Comparison of ENCODE assay signal across 24 mouse cellular contexts in genomic region chr5:142648162-142648561, GRCm38 (mm10). TPM values are rescaled to one million over a fixed set of nuclear protein-coding genes. Genes with fewer than 3 reads are reported as not detected.
DNase-seq lines count a peak whose midpoint lies in the region; ATAC-seq and TF ChIP-seq lines count a peak whose summit lies in the region.
"Had no signal": no experiment of that assay in that cellular context is flagged by ENCODE, and none has a peak within 500 bp of the region (broad histone marks: within the 10 kb centered on the region; RNA-seq: fewer than 3 reads in every experiment).

No protein-coding gene starts in this region.

- ATAC-seq in embryonic facial prominence, embryonic 13.5 days (ENCODE audit: insufficient number of reproducible peaks, insufficient read depth, low FRiP score, low TSS enrichment, low read depth), result 0 out of 2 replicates have a peak, but pooled peaks have one; percentile 59
- no peak for ATAC-seq in liver, postnatal 0 days
- peak; percentile 15; the same call in 1 of the 2 replicates for ATAC-seq in embryonic facial prominence, embryonic 14.5 days (ENCODE audit: low read depth)
- ATAC-seq in liver, embryonic 12.5 days, result peak; percentile 8
- ATAC-seq: forebrain, embryonic 13.5 days; intestine, embryonic 15.5 days; midbrain, embryonic 16.5 days had no signal

- H3K36me3 ChIP-seq in embryonic facial prominence, embryonic 13.5 days, result peaks cover 24% of the 10 kb centered on the region
- peaks cover 42% of the 10 kb centered on the region for H3K36me3 ChIP-seq in embryonic facial prominence, embryonic 10.5 days (replicated peaks)
- H3K36me3 ChIP-seq in liver, postnatal 0 days (replicated peaks; ENCODE audit: insufficient read depth, low read length), result peaks cover 12% of the 10 kb centered on the region; the same call in 1 of the 2 replicates
- peaks cover 16% of the 10 kb centered on the region for H3K36me3 ChIP-seq in embryonic facial prominence, embryonic 14.5 days (ENCODE audit: control insufficient read depth, insufficient read depth, low read length)
- H3K36me3 ChIP-seq in liver, embryonic 12.5 days, result peaks cover 34% of the 10 kb centered on the region
- H3K36me3 ChIP-seq in limb, embryonic 10.5 days, result peaks cover 45% of the 10 kb centered on the region

- H3K9ac ChIP-seq in embryonic facial prominence, embryonic 13.5 days, result no peak overlapping the region
- no peak overlapping the region for H3K9ac ChIP-seq in liver, postnatal 0 days (replicated peaks)
- no peak overlapping the region for H3K9ac ChIP-seq in embryonic facial prominence, embryonic 14.5 days (ENCODE audit: low read depth, low read length)
- peak overlapping the region; percentile 39 for H3K9ac ChIP-seq in liver, embryonic 12.5 days
- H3K9ac ChIP-seq: forebrain, embryonic 13.5 days; heart, embryonic 13.5 days; hindbrain, embryonic 14.5 days; intestine, embryonic 15.5 days; lung, embryonic 15.5 days had no signal

- H3K27ac ChIP-seq in embryonic facial prominence, embryonic 13.5 days, result peak overlapping the region; percentile 28; the same call in 1 of the 2 replicates
- no peak overlapping the region for H3K27ac ChIP-seq in embryonic facial prominence, embryonic 10.5 days (replicated peaks)
- no peak overlapping the region for H3K27ac ChIP-seq in liver, postnatal 0 days (ENCODE audit: low read depth)
- H3K27ac ChIP-seq in embryonic facial prominence, embryonic 14.5 days (replicated peaks; ENCODE audit: low read depth, low read length), result no peak overlapping the region
- peak overlapping the region; percentile 96 for H3K27ac ChIP-seq in liver, embryonic 12.5 days
- H3K27ac ChIP-seq in limb, embryonic 10.5 days, result no peak overlapping the region
- H3K27ac ChIP-seq: forebrain, embryonic 13.5 days; heart, embryonic 13.5 days; hindbrain, embryonic 14.5 days; intestine, embryonic 15.5 days; lung, embryonic 15.5 days had no signal

- no peak overlapping the region for H3K4me3 ChIP-seq in embryonic facial prominence, embryonic 13.5 days
- no peak overlapping the region for H3K4me3 ChIP-seq in embryonic facial prominence, embryonic 10.5 days
- no peak overlapping the region for H3K4me3 ChIP-seq in liver, postnatal 0 days (ENCODE audit: low read depth, low read length)
- H3K4me3 ChIP-seq in embryonic facial prominence, embryonic 14.5 days (ENCODE audit: low read depth, low read length), result no peak overlapping the region
- no peak overlapping the region for H3K4me3 ChIP-seq in liver, embryonic 12.5 days
- H3K4me3 ChIP-seq in limb, embryonic 10.5 days, result no peak overlapping the region
- H3K4me3 ChIP-seq: forebrain, embryonic 13.5 days; heart, embryonic 13.5 days; intestine, embryonic 15.5 days; lung, embryonic 15.5 days; megakaryocyte, embryonic 14.5 days had no signal

- TF ChIP-seq EP300 in liver, postnatal 0 days (IDR thresholded peaks at IDR 0.05; ENCODE audit: low read depth), result no peak

- H3K27me3 ChIP-seq in embryonic facial prominence, embryonic 13.5 days, result no peaks in the 10 kb centered on the region
- no peaks in the 10 kb centered on the region for H3K27me3 ChIP-seq in embryonic facial prominence, embryonic 10.5 days (replicated peaks; ENCODE audit: low read depth, poor library complexity, severe bottlenecking)
- no peaks in the 10 kb centered on the region for H3K27me3 ChIP-seq in liver, postnatal 0 days (ENCODE audit: insufficient read depth, low read length)
- H3K27me3 ChIP-seq in embryonic facial prominence, embryonic 14.5 days (replicated peaks; ENCODE audit: control insufficient read depth, insufficient read depth, low read length), result no peaks in the 10 kb centered on the region
- no peaks in the 10 kb centered on the region for H3K27me3 ChIP-seq in liver, embryonic 12.5 days (replicated peaks)
- no peaks in the 10 kb centered on the region for H3K27me3 ChIP-seq in limb, embryonic 10.5 days (ENCODE audit: low read depth, poor library complexity, severe bottlenecking)
- H3K27me3 ChIP-seq: forebrain, embryonic 13.5 days; heart, embryonic 13.5 days; intestine, embryonic 15.5 days; lung, embryonic 15.5 days; megakaryocyte, embryonic 14.5 days had no signal

- 70% methylated on average over 7 of the region's 7 CpGs for WGBS in embryonic facial prominence, embryonic 13.5 days
- 81% methylated on average over 7 of the region's 7 CpGs for whole genome bisulfite sequencing in embryonic facial prominence, embryonic 10.5 days
- 75% methylated on average over 7 of the region's 7 CpGs for WGBS in liver, postnatal 0 days (ENCODE audit: insufficient replicate concordance)
- WGBS in embryonic facial prominence, embryonic 14.5 days, result 65% methylated on average over 7 of the region's 7 CpGs
- 73% methylated on average over 7 of the region's 7 CpGs for WGBS in liver, embryonic 12.5 days (ENCODE audit: insufficient replicate concordance)
- 89% methylated on average over 7 of the region's 7 CpGs for WGBS in limb, embryonic 10.5 days

- no peaks in the 10 kb centered on the region for H3K9me3 ChIP-seq in embryonic facial prominence, embryonic 13.5 days
- no peaks in the 10 kb centered on the region for H3K9me3 ChIP-seq in embryonic facial prominence, embryonic 10.5 days
- H3K9me3 ChIP-seq in liver, postnatal 0 days (ENCODE audit: low read length), result no peaks in the 10 kb centered on the region
- no peaks in the 10 kb centered on the region for H3K9me3 ChIP-seq in embryonic facial prominence, embryonic 14.5 days (ENCODE audit: control insufficient read depth, low read length)
- no peaks in the 10 kb centered on the region for H3K9me3 ChIP-seq in liver, embryonic 12.5 days (replicated peaks)
- no peaks in the 10 kb centered on the region for H3K9me3 ChIP-seq in limb, embryonic 10.5 days (replicated peaks)
- H3K9me3 ChIP-seq: forebrain, embryonic 13.5 days; intestine, embryonic 15.5 days; lung, embryonic 15.5 days; megakaryocyte, embryonic 14.5 days had no signal

- H3K4me2 ChIP-seq in embryonic facial prominence, embryonic 13.5 days, result no peak overlapping the region
- H3K4me2 ChIP-seq in liver, postnatal 0 days (ENCODE audit: low read depth, low read length), result no peak overlapping the region
- H3K4me2 ChIP-seq in embryonic facial prominence, embryonic 14.5 days (ENCODE audit: low read depth, low read length), result no peak overlapping the region
- peak overlapping the region; percentile 36 for H3K4me2 ChIP-seq in liver, embryonic 12.5 days
- H3K4me2 ChIP-seq: forebrain, embryonic 13.5 days; heart, embryonic 13.5 days; hindbrain, embryonic 14.5 days; intestine, embryonic 15.5 days; lung, embryonic 15.5 days had no signal

- H3K4me1 ChIP-seq in embryonic facial prominence, embryonic 13.5 days, result peaks cover 20% of the 10 kb centered on the region
- peaks cover 13% of the 10 kb centered on the region for H3K4me1 ChIP-seq in embryonic facial prominence, embryonic 10.5 days
- H3K4me1 ChIP-seq in liver, postnatal 0 days (ENCODE audit: insufficient read depth), result peaks cover 38% of the 10 kb centered on the region
- H3K4me1 ChIP-seq in embryonic facial prominence, embryonic 14.5 days (ENCODE audit: control insufficient read depth, insufficient read depth, low read length), result no peaks in the 10 kb centered on the region
- peaks cover 69% of the 10 kb centered on the region for H3K4me1 ChIP-seq in liver, embryonic 12.5 days
- H3K4me1 ChIP-seq in limb, embryonic 10.5 days, result peaks cover 11% of the 10 kb centered on the region
- H3K4me1 ChIP-seq: forebrain, embryonic 13.5 days; lung, embryonic 15.5 days had no signal

- no peak for DNase-seq in embryonic facial prominence, embryonic 10.5 days (ENCODE audit: low spot score)
- DNase-seq in liver, result peak; percentile 23
- DNase-seq in liver, postnatal 0 days, result no peak
- DNase-seq in embryonic facial prominence, embryonic 14.5 days (ENCODE audit: low spot score), result peak; percentile 41
- no peak for DNase-seq in limb, embryonic 10.5 days (ENCODE audit: low spot score)
- no peak for DNase-seq in heart, adult 9 months (ENCODE audit: low spot score in 2 of 2)
- DNase-seq: adrenal gland, postnatal 10 days; cerebellum, adult 8-10 months; cerebellum, postnatal 36 days; embryo, embryonic 11 days; heart, postnatal 14 days; kidney, adult 8-10 months; kidney, postnatal 10 days; lung, postnatal 36 days; thymus, adult 2 months had no signal

- TF ChIP-seq CTCF in liver, postnatal 0 days (IDR thresholded peaks at IDR 0.05; ENCODE audit: low read depth), result no peak

RNA-seq across cellular contexts. Expression of gene Wipi2, which starts 20.7 kb away (rescaled TPM):
- 50.2 and 55.0 TPM in 2 replicates for polyA plus RNA-seq in embryonic facial prominence, embryonic 13.5 days (2015; fragmentation: Nextera tagmentation; extraction: Ambion mirVana)
- 66.4 and 68.0 TPM in 2 replicates for polyA plus RNA-seq in embryonic facial prominence, embryonic 10.5 days (2016; fragmentation: Nextera tagmentation; extraction: Ambion mirVana)
- 16.7 and 18.6 TPM in 2 replicates for polyA plus RNA-seq in liver, postnatal 0 days (2015; fragmentation: Nextera tagmentation; extraction: Ambion mirVana)
- 43.8 and 47.9 TPM in 2 replicates for polyA plus RNA-seq in embryonic facial prominence, embryonic 14.5 days (2014; fragmentation: Nextera tagmentation; extraction: Ambion mirVana)
- polyA plus RNA-seq in liver, embryonic 12.5 days (2016; fragmentation: Nextera tagmentation; extraction: Ambion mirVana), result 46.7 and 50.1 TPM in 2 replicates
- polyA plus RNA-seq in limb, embryonic 10.5 days (2016; fragmentation: Nextera tagmentation; extraction: Ambion mirVana), result 69.4 and 71.6 TPM in 2 replicates

RNA-seq across cellular contexts. Expression of gene Mmd2, which starts 39.6 kb away (rescaled TPM):
- polyA plus RNA-seq in embryonic facial prominence, embryonic 13.5 days (2015; fragmentation: Nextera tagmentation; extraction: Ambion mirVana), result 3.1 and 3.6 TPM in 2 replicates
- 1.8 and 2.9 TPM in 2 replicates for polyA plus RNA-seq in embryonic facial prominence, embryonic 10.5 days (2016; fragmentation: Nextera tagmentation; extraction: Ambion mirVana)
- polyA plus RNA-seq in liver, postnatal 0 days (2015; fragmentation: Nextera tagmentation; extraction: Ambion mirVana), result 9.1 and 11.8 TPM in 2 replicates
- polyA plus RNA-seq in embryonic facial prominence, embryonic 14.5 days (2014; fragmentation: Nextera tagmentation; extraction: Ambion mirVana), result 6.5 and 8.2 TPM in 2 replicates
- 15.3 and 17.3 TPM in 2 replicates for polyA plus RNA-seq in liver, embryonic 12.5 days (2016; fragmentation: Nextera tagmentation; extraction: Ambion mirVana)
- 0.09 and 0.28 TPM in 2 replicates for polyA plus RNA-seq in limb, embryonic 10.5 days (2016; fragmentation: Nextera tagmentation; extraction: Ambion mirVana)

RNA-seq across cellular contexts. Expression of gene Slc29a4, which starts 44.1 kb away (rescaled TPM):
- 11.4 and 12.8 TPM in 2 replicates for polyA plus RNA-seq in embryonic facial prominence, embryonic 13.5 days (2015; fragmentation: Nextera tagmentation; extraction: Ambion mirVana)
- polyA plus RNA-seq in embryonic facial prominence, embryonic 10.5 days (2016; fragmentation: Nextera tagmentation; extraction: Ambion mirVana), result 18.1 and 19.6 TPM in 2 replicates
- 0.07 and 0.16 TPM in 2 replicates for polyA plus RNA-seq in liver, postnatal 0 days (2015; fragmentation: Nextera tagmentation; extraction: Ambion mirVana)
- 6.0 and 9.1 TPM in 2 replicates for polyA plus RNA-seq in embryonic facial prominence, embryonic 14.5 days (2014; fragmentation: Nextera tagmentation; extraction: Ambion mirVana)
- 0.38 and 0.72 TPM in 2 replicates for polyA plus RNA-seq in liver, embryonic 12.5 days (2016; fragmentation: Nextera tagmentation; extraction: Ambion mirVana)
- 15.5 and 17.5 TPM in 2 replicates for polyA plus RNA-seq in limb, embryonic 10.5 days (2016; fragmentation: Nextera tagmentation; extraction: Ambion mirVana)

Comparison
In these comparisons a context has a peak if more than half of its experiments do, and no peak if none do; other contexts are left out.
1. H3K27ac ChIP-seq: peak in embryonic facial prominence, embryonic 13.5 days (single experiment) and liver, embryonic 12.5 days (single experiment); none in embryonic facial prominence, embryonic 10.5 days (single experiment), liver, postnatal 0 days (single experiment), embryonic facial prominence, embryonic 14.5 days (single experiment) and limb, embryonic 10.5 days (single experiment).
2. DNase-seq: peak in liver (single experiment) and embryonic facial prominence, embryonic 14.5 days (single experiment); none in embryonic facial prominence, embryonic 10.5 days (single experiment), liver, postnatal 0 days (single experiment), limb, embryonic 10.5 days (single experiment) and heart, adult 9 months (0 of 2).